Mouse (Mus musculus) c-Kit-negative CD71-positive TER-119-positive erythroid progenitor cells, embryonic 14.5 days (primary cell): ENCODE results near the gene Ascl5.

Experiments
- DNase-seq: peaks from one replicate; pipeline ENCODE4 v3.0.0-alpha.2; 2013; ENCODE audit warnings: low read depth, low spot score

Ascl5 gene

DNA sequence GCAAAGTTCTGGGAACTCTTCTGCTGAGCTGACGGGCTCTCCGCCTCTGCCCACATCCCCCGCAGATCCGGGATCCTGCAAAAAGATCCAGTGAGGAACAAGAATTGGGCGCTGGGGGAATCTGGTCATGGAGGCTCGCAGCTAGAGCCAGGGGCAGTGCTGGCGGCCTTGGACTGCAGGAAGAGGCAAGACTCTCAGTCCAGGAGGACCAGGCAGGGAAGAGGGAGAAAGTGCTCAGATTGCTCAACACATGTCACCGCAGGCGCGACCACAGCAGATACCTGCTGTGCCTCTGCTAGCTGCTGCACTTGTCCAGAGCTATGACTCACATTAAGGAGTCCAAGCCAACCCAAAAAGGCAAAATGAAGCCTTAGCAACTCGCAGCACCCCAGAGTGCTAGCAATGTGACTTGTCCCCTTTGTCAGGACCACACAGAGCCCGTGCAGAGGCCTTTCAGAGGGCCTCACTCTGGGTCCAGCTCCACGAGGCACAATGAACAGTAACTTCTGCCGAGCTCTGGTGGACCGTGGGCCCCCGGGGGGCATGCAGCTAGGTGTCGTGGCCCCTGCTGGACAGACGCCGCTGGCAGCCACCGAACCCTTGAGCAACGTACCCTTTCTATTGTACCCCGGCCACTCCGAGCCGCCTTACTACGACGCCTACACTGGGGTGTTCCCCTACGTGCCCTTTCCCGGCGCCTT, at the start of gene Ascl5:
Gene Ascl5, plus strand, starts transcription at position 493 of the 701 bp plus-strand sequence.
- no peak for DNase-seq

DNA sequence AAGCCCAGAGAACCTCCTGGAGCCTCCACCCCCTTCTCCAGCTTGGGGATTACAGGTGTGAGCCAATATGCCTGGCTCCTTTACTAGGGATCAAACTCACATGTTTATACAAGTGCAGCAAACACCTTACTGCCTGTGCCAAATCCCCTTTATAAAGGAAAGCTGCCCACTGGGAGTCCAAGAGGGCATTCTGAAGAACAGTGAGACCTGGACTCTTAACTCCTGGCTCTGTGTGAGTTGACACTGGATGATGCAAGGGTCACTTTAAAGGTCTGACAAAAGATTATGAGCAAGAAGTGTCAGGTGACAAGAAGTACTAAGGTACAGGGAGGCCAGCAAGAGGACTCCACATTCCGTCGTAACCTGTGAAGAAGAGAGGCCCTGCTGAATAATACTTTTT, 49.2 kb upstream of the Ascl5 start:
- no peak for DNase-seq

GRCm38 (mm10) chr1:136006292-136006748, 44.3 kb upstream of the Ascl5 start, which contains the start of gene Igfn1:
TSS of gene Igfn1 (minus strand) at chr1:136006342.
- no peak for DNase-seq

DNA sequence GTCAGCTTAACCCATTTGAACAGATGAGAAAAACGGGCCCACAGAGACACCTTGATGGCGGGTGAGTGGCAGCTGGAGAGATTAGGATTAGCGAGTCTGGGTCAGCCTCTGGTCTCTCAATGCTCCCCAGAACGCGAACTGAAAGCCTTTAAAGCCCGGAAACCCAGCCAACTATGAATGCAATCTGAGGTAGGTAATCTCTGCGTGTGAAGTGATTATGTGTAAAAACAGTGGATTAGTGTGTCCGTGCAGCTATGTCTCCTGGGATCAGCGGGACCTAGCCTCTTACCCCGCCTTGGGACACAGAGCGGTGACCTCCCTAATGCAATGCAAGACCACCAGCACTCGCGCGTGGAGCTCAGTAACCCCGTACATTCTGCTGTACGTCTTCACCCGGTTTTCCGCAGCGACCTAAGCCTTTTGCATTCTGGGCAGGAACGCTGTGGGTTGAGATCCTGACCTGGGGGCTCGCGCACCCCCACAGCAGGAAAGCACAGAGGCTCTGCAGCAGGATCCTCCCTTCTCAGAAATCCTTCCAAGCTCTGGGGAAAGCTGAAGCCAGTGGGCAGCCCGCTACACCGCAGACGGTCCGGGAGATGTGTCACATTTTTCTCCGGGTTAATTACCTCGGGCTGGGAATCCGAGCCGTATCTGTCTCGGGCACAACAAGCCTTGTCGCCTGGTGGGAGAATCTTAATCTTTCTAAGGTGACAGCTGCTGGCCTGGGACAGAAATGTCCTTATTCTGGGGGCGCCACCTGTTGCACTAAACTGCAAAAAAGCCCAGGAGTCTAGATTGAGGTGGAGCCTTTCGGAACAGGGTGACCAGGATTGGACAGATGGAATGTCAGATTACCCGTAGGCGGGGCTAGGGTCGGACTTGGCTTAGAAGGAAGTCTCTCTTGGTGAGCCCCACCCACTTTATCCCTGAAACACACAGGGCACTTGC, 43.1 kb upstream of the Ascl5 start, which contains the start of gene Tmem9:
Gene Tmem9, plus strand, starts transcription at position 940 of the 948 bp plus-strand sequence.
- peak; percentile 94 for DNase-seq

- DNase-seq: no peak
These were observed 42.5 kb upstream of the Ascl5 start for GRCm38 (mm10) chr1:136008159-136008533.

GRCm38 (mm10) chr1:136010247-136010646, 40.4 kb upstream of the Ascl5 start:
- no peak for DNase-seq

DNA sequence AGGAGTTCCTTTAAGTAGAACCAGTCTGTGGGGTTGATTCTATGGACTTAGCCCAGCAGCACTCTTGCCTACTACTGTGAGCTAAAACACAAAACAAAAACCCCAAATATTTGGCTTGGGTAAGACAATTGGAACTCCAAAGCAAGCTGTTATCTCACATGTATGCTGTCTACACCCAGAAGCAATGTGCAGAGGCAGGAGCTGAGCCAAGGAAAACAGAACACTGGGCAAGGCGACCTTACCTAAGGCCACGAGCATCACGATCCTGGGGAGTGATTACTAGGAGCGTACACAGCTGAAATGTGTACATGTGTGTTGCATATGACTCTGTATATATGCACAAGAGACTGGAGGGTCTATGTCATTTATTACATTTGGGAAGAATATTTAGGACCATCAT, 37.1 kb upstream of the Ascl5 start:
- DNase-seq: peak; percentile 39

- peak; percentile 76 for DNase-seq
These were observed 35.7 kb upstream of the Ascl5 start for GRCm38 (mm10) chr1:136014796-136015502.

GRCm38 (mm10) chr1:136017307-136017706, 33.3 kb upstream of the Ascl5 start:
- DNase-seq: no peak

GRCm38 (mm10) chr1:136017907-136018313, 32.7 kb upstream of the Ascl5 start:
- DNase-seq: peak; percentile 94

DNA sequence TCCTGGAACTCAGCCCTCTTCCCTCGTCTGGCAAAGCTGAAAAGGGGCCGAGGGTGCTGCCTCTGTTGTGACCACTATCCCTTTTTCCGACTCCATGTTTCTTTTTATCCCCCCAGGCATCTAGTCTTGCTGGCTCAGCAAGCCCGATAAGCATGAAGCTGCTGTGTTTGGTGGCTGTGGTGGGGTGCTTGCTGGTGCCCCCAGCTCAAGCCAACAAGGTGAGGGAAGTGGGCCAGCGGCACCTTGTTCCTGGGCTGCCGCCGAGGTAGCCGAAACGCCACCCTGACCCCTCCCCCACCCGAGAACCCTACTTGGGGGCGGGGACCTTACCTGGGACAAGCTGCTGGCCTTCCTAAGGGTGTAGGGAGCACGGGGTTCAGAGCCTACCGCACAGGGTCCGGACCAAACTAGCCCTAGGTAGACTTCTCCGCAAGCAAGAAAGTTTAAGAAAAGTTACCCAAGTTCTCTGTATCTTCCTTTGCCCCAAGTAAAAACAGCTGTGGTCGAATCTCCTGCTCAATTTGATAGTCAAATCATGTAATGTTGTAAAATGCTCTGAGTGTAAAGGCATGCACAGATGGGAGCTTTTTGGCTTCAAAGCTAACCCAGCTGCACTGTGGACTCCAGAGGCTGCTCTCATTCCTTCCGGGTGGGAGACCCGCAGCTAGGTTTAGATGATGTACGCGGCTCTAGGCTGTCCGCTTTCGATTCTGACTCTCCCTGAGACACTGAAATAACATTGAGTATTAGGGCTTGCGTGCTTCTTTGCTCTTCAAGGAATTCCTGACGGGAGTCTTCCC, 32.0 kb upstream of the Ascl5 start:
- DNase-seq: no peak

DNA sequence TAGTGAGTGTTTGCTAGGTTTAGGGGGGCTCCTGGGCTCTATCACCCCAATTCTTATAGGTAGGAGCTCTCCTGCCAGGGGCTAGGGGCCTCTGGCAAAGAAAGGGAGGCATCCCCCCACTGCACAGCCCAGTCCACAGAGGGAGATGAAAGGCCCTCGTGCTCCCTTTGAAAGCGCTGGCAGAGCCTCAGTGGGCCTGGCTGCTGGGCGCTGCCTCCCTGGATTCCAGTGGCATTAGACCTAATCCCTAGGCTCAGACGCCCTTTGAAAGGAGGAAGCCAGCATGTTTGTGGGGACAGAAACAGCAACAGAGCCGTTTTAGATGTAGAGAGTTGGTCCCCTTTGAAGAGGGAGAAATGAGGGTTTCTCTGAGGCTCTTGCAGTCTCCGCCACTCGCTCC, 20.4 kb upstream of the Ascl5 start:
- no peak for DNase-seq

GRCm38 (mm10) chr1:136031697-136032096, 18.9 kb upstream of the Ascl5 start:
- no peak for DNase-seq

GRCm38 (mm10) chr1:136032961-136033360, 17.6 kb upstream of the Ascl5 start:
- DNase-seq: no peak

GRCm38 (mm10) chr1:136038746-136039538, 11.7 kb upstream of the Ascl5 start:
- DNase-seq: no peak

GRCm38 (mm10) chr1:136040452-136040851, 10.2 kb upstream of the Ascl5 start:
- no peak for DNase-seq

DNA sequence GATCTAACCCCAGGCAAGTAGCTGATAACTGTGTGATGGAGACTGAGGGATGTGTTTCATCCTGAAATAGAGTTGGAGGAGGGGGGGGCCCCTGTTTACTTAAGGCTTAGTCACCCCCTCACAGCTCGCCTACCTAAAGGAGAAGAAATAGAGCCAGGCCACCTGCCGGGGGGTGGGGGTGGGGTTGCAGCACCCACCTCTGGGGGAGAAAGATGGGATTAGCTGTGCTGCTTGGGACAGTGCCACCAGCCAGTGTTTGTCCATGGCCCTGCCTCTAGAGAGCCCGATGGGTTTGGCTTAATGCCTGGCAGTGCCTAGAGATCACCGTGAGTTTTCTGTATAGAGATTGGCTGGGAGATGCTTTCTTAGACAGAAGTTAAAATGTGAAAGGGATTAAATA, 9.7 kb upstream of the Ascl5 start:
- no peak for DNase-seq

- peak; percentile 40 for DNase-seq
These were observed 4.8 kb upstream of the Ascl5 start for GRCm38 (mm10) chr1:136045774-136046173.

DNA sequence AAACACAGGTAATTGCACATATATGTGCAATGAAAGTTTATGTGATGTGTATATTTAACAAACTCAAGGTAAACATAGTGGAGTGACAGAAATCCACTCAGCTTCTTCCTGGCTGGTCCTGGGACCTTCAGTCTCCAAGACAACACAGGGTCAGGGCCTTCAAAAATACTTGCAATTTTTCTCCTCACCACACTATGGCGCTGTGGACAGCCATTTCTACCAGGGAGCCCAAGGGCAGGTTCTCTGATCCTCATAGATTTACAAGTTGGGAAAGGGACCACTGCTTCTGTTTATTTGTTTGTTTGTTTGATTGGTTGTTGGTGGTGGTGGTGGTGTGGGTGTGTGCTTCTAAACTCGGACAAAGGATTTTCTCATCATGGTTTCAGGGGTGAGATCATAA, 3.2 kb upstream of the Ascl5 start:
- no peak for DNase-seq

GRCm38 (mm10) chr1:136047894-136048293, 2.7 kb upstream of the Ascl5 start:
- DNase-seq: no peak
